Mouse (Mus musculus): ENCODE data around the gene Gdf2. TPM values are rescaled to one million over a fixed set of nuclear protein-coding genes. Genes with fewer than 3 reads are reported as not detected.

The Gdf2 gene
- 0.06 and 0.11 TPM in 2 replicates for polyA plus RNA-seq (2015; fragmentation: Nextera tagmentation; extraction: Ambion mirVana)

- Histone ChIP-seq H3K9me3 (ENCODE audit: control insufficient read depth, low read length) (no peaks in the 10 kb centered on the region), H3K27ac (ENCODE audit: low read depth, low read length) (no peak within 1 kb of the TSS), H3K4me3 (ENCODE audit: low read length) (no peak within 1 kb of the TSS), H3K36me3 (ENCODE audit: control insufficient read depth, insufficient read depth, low read length) (no peaks in the 10 kb centered on the region), H3K9ac (ENCODE audit: low read depth, low read length) (no peak within 1 kb of the TSS), H3K4me2 (ENCODE audit: low read length) (no peak within 1 kb of the TSS), H3K4me1 (ENCODE audit: control insufficient read depth, insufficient read depth, low read depth, low read length) (no peaks in the 10 kb centered on the region), H3K27me3 (replicated peaks; ENCODE audit: control insufficient read depth, insufficient read depth, low read length) (no peaks in the 10 kb centered on the region)
- WGBS, result 75% methylated on average over 8 of the region's 8 CpGs
- ATAC-seq, result no peak
Observed at GRCm38 (mm10) chr14:33940739-33941138, at the start of gene Gdf2. Gdf2 (plus strand) TSS chr14:33941039.

- ATAC-seq, result no peak
- no peak overlapping the region for H3K4me3 ChIP-seq (ENCODE audit: low read length)
- 87% methylated on average over 3 of the region's 3 CpGs for WGBS
Observed at GRCm38 (mm10) chr14:33891507-33891906, 49.3 kb upstream of the Gdf2 start.

GRCm38 (mm10) chr14:33895777-33896176 is 45.1 kb upstream of the Gdf2 start:
- no peak for ATAC-seq
- WGBS, result 86% methylated on average over 5 of the region's 5 CpGs
- Histone ChIP-seq H3K27me3 (replicated peaks; ENCODE audit: control insufficient read depth, insufficient read depth, low read length) (no peaks in the 10 kb centered on the region), H3K27ac (ENCODE audit: low read depth, low read length) (no peak overlapping the region), H3K4me3 (ENCODE audit: low read length) (no peak overlapping the region), H3K9ac (ENCODE audit: low read depth, low read length) (no peak overlapping the region), H3K36me3 (ENCODE audit: control insufficient read depth, insufficient read depth, low read length) (no peaks in the 10 kb centered on the region), H3K9me3 (ENCODE audit: control insufficient read depth, low read length) (no peaks in the 10 kb centered on the region), H3K4me2 (ENCODE audit: low read length) (no peak overlapping the region), H3K4me1 (ENCODE audit: control insufficient read depth, insufficient read depth, low read depth, low read length) (no peaks in the 10 kb centered on the region)

More at GRCm38 (mm10) chr14:33891507-33891906, 49.3 kb upstream of the Gdf2 start:
- Histone ChIP-seq H3K27me3 (replicated peaks; ENCODE audit: control insufficient read depth, insufficient read depth, low read length) (no peaks in the 10 kb centered on the region), H3K4me2 (ENCODE audit: low read length) (no peak overlapping the region), H3K9me3 (ENCODE audit: control insufficient read depth, low read length) (no peaks in the 10 kb centered on the region), H3K36me3 (ENCODE audit: control insufficient read depth, insufficient read depth, low read length) (no peaks in the 10 kb centered on the region), H3K4me1 (ENCODE audit: control insufficient read depth, insufficient read depth, low read depth, low read length) (no peaks in the 10 kb centered on the region), H3K27ac (ENCODE audit: low read depth, low read length) (no peak overlapping the region), H3K9ac (ENCODE audit: low read depth, low read length) (no peak overlapping the region)

GRCm38 (mm10) chr14:33896628-33897300 is 44.1 kb upstream of the Gdf2 start:
- Histone ChIP-seq H3K9ac (ENCODE audit: low read depth, low read length) (no peak overlapping the region), H3K36me3 (ENCODE audit: control insufficient read depth, insufficient read depth, low read length) (no peaks in the 10 kb centered on the region), H3K9me3 (ENCODE audit: control insufficient read depth, low read length) (no peaks in the 10 kb centered on the region), H3K4me2 (ENCODE audit: low read length) (no peak overlapping the region), H3K27me3 (replicated peaks; ENCODE audit: control insufficient read depth, insufficient read depth, low read length) (no peaks in the 10 kb centered on the region), H3K27ac (ENCODE audit: low read depth, low read length) (no peak overlapping the region), H3K4me3 (ENCODE audit: low read length) (no peak overlapping the region), H3K4me1 (ENCODE audit: control insufficient read depth, insufficient read depth, low read depth, low read length) (no peaks in the 10 kb centered on the region)
- ATAC-seq, result no peak
- WGBS, result 28% methylated on average over 9 of the region's 9 CpGs

GRCm38 (mm10) chr14:33902783-33903182 is 38.1 kb upstream of the Gdf2 start:
- Histone ChIP-seq H3K4me3 (ENCODE audit: low read length) (no peak overlapping the region), H3K36me3 (ENCODE audit: control insufficient read depth, insufficient read depth, low read length) (no peaks in the 10 kb centered on the region), H3K9ac (ENCODE audit: low read depth, low read length) (no peak overlapping the region), H3K4me1 (ENCODE audit: control insufficient read depth, insufficient read depth, low read depth, low read length) (no peaks in the 10 kb centered on the region), H3K4me2 (ENCODE audit: low read length) (no peak overlapping the region), H3K9me3 (ENCODE audit: control insufficient read depth, low read length) (no peaks in the 10 kb centered on the region), H3K27ac (ENCODE audit: low read depth, low read length) (no peak overlapping the region), H3K27me3 (replicated peaks; ENCODE audit: control insufficient read depth, insufficient read depth, low read length) (no peaks in the 10 kb centered on the region)
- 96% methylated on average over 4 of the region's 4 CpGs for WGBS
- no peak for ATAC-seq

GRCm38 (mm10) chr14:33903199-33903598 is 37.6 kb upstream of the Gdf2 start:
- Histone ChIP-seq H3K4me2 (ENCODE audit: low read length) (no peak overlapping the region), H3K27ac (ENCODE audit: low read depth, low read length) (no peak overlapping the region), H3K9me3 (ENCODE audit: control insufficient read depth, low read length) (no peaks in the 10 kb centered on the region), H3K9ac (ENCODE audit: low read depth, low read length) (no peak overlapping the region), H3K27me3 (replicated peaks; ENCODE audit: control insufficient read depth, insufficient read depth, low read length) (no peaks in the 10 kb centered on the region), H3K36me3 (ENCODE audit: control insufficient read depth, insufficient read depth, low read length) (no peaks in the 10 kb centered on the region), H3K4me1 (ENCODE audit: control insufficient read depth, insufficient read depth, low read depth, low read length) (no peaks in the 10 kb centered on the region), H3K4me3 (ENCODE audit: low read length) (no peak overlapping the region)
- ATAC-seq, result no peak
- WGBS, result 86% methylated on average over 1 of the region's 1 CpGs

GRCm38 (mm10) chr14:33904851-33905250 is 36.0 kb upstream of the Gdf2 start:
- ATAC-seq, result no peak
- no peak overlapping the region for H3K9ac ChIP-seq (ENCODE audit: low read depth, low read length)
- no peaks in the 10 kb centered on the region for H3K9me3 ChIP-seq (ENCODE audit: control insufficient read depth, low read length)
- no peaks in the 10 kb centered on the region for H3K4me1 ChIP-seq (ENCODE audit: control insufficient read depth, insufficient read depth, low read depth, low read length)
- H3K27me3 ChIP-seq (replicated peaks; ENCODE audit: control insufficient read depth, insufficient read depth, low read length), result no peaks in the 10 kb centered on the region
- H3K4me2 ChIP-seq (ENCODE audit: low read length), result no peak overlapping the region
- no peak overlapping the region for H3K27ac ChIP-seq (ENCODE audit: low read depth, low read length)
- no peaks in the 10 kb centered on the region for H3K36me3 ChIP-seq (ENCODE audit: control insufficient read depth, insufficient read depth, low read length)
- no peak overlapping the region for H3K4me3 ChIP-seq (ENCODE audit: low read length)

GRCm38 (mm10) chr14:33913727-33914126 is 27.1 kb upstream of the Gdf2 start:
- 30% methylated on average over 3 of the region's 3 CpGs for WGBS
- no peak overlapping the region for H3K4me3 ChIP-seq (ENCODE audit: low read length)
- H3K4me1 ChIP-seq (ENCODE audit: control insufficient read depth, insufficient read depth, low read depth, low read length), result peaks cover under 1% of the 10 kb centered on the region; the same call in 1 of the 2 replicates
- H3K9me3 ChIP-seq (ENCODE audit: control insufficient read depth, low read length), result no peaks in the 10 kb centered on the region
- H3K9ac ChIP-seq (ENCODE audit: low read depth, low read length), result no peak overlapping the region
- peaks cover 2% of the 10 kb centered on the region for H3K27me3 ChIP-seq (replicated peaks; ENCODE audit: control insufficient read depth, insufficient read depth, low read length)
- no peaks in the 10 kb centered on the region for H3K36me3 ChIP-seq (ENCODE audit: control insufficient read depth, insufficient read depth, low read length)
- H3K4me2 ChIP-seq (ENCODE audit: low read length), result no peak overlapping the region
- no peak for ATAC-seq
- H3K27ac ChIP-seq (ENCODE audit: low read depth, low read length), result no peak overlapping the region

GRCm38 (mm10) chr14:33914206-33914605 is 26.6 kb upstream of the Gdf2 start:
- 83% methylated on average over 9 of the region's 9 CpGs for WGBS
- peaks cover 2% of the 10 kb centered on the region for H3K27me3 ChIP-seq (replicated peaks; ENCODE audit: control insufficient read depth, insufficient read depth, low read length)
- H3K9me3 ChIP-seq (ENCODE audit: control insufficient read depth, low read length), result no peaks in the 10 kb centered on the region

More at GRCm38 (mm10) chr14:33914206-33914605, 26.6 kb upstream of the Gdf2 start:
- H3K4me1 ChIP-seq (ENCODE audit: control insufficient read depth, insufficient read depth, low read depth, low read length), result peaks cover 3% of the 10 kb centered on the region; the same call in 1 of the 2 replicates
- H3K4me2 ChIP-seq (ENCODE audit: low read length), result no peak overlapping the region
- no peak overlapping the region for H3K9ac ChIP-seq (ENCODE audit: low read depth, low read length)
- H3K36me3 ChIP-seq (ENCODE audit: control insufficient read depth, insufficient read depth, low read length), result no peaks in the 10 kb centered on the region
- no peak overlapping the region for H3K4me3 ChIP-seq (ENCODE audit: low read length)
- no peak overlapping the region for H3K27ac ChIP-seq (ENCODE audit: low read depth, low read length)
- no peak for ATAC-seq

Measured in hindbrain, embryonic 16.5 days (tissue).